Mouse (Mus musculus) E14TG2a.4 (cell line): ENCODE data around the gene Nr2c1.

Experiments
- CTCF ChIP-seq: conservative IDR thresholded peaks from 2 replicates; pipeline ENCODE4 v1.5.1; 2014; ENCODE audit warnings: low read length
- POU5F1 ChIP-seq: IDR thresholded peaks from 2 replicates; pipeline ENCODE4 v1.6.1; 2014; ENCODE audit warnings: low read length, borderline replicate concordance

DNA sequence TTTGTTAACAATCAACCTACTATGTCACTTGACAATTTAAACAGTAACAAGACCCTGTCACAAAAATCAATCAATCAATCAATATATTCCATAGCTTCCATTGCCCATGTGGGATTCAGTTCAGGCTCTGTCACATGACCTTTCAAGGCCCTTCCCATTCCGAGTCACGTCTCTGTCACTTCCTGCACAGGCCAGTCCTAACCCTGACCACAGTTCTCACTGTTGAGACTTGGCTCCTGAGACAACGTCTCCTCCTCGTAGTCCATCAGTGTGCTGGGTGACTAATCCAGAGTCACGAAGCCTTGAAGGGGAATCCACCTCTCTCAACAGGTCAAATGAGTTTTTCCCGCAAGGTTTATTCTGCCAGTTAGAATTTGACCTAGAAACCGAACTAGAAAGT lies 26.8 kb downstream of the Nr2c1 start:
- TF ChIP-seq POU5F1 = no peak
- TF ChIP-seq CTCF = no peak
